Mouse (Mus musculus): ENCODE results near the gene Cln6. TPM values are rescaled to one million over a fixed set of nuclear protein-coding genes. Genes with fewer than 3 reads are reported as not detected.

Cln6 gene
- polyA plus RNA-seq, 1 experiment = 17.6 TPM

DNA sequence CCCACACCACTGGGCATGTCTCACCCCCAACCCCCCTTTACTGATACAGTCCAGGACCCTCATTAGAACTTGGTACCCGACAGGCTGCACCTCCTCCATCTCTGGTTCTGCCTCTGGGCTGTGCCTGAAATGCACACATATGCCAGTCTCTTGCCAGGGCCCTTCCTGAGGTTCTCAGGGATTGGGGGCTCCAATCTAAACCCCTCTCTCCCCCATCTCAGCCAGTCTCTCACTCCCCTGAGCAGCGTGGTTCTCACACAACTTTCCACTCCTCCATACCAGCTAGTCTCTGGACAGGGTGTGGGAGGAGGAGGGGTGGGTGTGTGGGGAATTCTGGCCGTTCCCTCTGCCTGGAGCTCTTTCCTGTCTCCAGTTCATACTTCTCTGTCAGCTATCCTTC is 974 bp upstream of the Cln6 start:
- H3K27me3 ChIP-seq (ENCODE audit: control insufficient read depth, insufficient read depth, low read length) = no peaks in the 10 kb centered on the region
- no peak for TF ChIP-seq CTCF (IDR thresholded peaks at IDR 0.05; ENCODE audit: borderline replicate concordance, insufficient read depth, low read depth, low read length)
- DNase-seq = no peak
- no peak overlapping the region for H3K4me3 ChIP-seq (replicated peaks; ENCODE audit: insufficient read depth, low read depth, low read length)
- 64% methylated on average over 3 of the region's 3 CpGs for WGBS
- H3K27ac ChIP-seq (ENCODE audit: insufficient read depth, low read length) = no peak overlapping the region
- H3K4me1 ChIP-seq (ENCODE audit: control insufficient read depth, insufficient read depth, low read length) = peaks cover 10% of the 10 kb centered on the region

DNA sequence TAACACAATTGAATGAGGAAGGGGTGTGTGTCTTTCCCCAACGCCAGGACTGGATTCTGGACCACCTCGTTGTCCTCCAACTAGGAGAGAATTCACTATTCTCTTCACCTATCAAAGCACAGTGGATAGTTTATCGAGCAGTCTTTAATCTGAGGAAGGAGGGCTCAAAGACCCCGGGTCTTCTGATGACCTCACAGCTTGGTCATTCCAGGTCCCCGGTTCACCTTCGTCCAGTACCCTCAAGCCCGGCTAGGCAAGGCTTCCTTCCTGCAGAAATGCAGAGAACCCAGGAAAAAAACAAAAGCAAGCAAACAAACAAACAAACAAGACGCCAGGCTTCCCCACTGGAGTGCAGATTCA is 459 bp upstream of the Cln6 start:
- Histone ChIP-seq H3K27ac (ENCODE audit: insufficient read depth, low read length) (no peak overlapping the region), H3K4me1 (ENCODE audit: control insufficient read depth, insufficient read depth, low read length) (peaks cover 10% of the 10 kb centered on the region), H3K27me3 (ENCODE audit: control insufficient read depth, insufficient read depth, low read length) (no peaks in the 10 kb centered on the region), H3K4me3 (replicated peaks; ENCODE audit: insufficient read depth, low read depth, low read length) (peak overlapping the region; percentile 92)
- TF ChIP-seq POLR2A (IDR thresholded peaks at IDR 0.05; ENCODE audit: borderline replicate concordance, insufficient read depth, low read length) = no peak
- TF ChIP-seq CTCF (IDR thresholded peaks at IDR 0.05; ENCODE audit: borderline replicate concordance, insufficient read depth, low read depth, low read length) = no peak
- 15% methylated on average over 8 of the region's 8 CpGs for WGBS
- no peak for DNase-seq

DNA sequence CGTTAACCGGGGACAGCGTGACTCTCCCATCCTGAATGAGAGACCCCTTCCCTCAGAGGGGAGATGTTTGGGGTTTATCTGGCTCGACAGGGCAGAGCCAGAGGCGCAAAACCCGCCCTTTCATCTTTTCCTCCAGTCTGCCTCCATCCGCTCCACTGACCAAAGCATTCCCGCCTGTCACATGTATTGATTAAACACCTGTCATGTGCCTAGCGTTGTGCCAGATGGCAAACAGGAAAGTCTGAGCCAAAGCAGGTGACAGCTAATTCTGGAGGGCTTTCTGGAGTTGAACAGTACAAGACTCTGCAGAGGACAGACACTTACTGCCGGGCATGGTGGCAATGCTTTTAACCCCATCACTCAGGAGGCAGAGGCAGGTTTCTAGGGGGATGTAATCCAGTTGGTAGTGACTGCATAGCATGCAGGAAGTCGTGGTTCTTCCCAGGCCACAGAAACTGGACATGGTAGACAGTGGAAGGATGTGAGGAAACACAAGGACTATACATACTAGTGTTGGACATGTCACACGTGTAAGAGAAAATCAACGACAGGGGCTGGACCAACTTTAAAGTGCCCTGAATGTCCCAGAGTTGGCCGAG is 686 bp downstream of the Cln6 start:
- TF ChIP-seq POLR2A (IDR thresholded peaks at IDR 0.05; ENCODE audit: borderline replicate concordance, insufficient read depth, low read length) (no peak), CTCF (IDR thresholded peaks at IDR 0.05; ENCODE audit: borderline replicate concordance, insufficient read depth, low read depth, low read length) (no peak)
- DNase-seq = peak in 1 of 2 experiments; percentile 56
- Histone ChIP-seq H3K4me3 (replicated peaks; ENCODE audit: insufficient read depth, low read depth, low read length) (peak overlapping the region; percentile 92), H3K27ac (ENCODE audit: insufficient read depth, low read length) (peak overlapping the region; percentile 75), H3K27me3 (ENCODE audit: control insufficient read depth, insufficient read depth, low read length) (no peaks in the 10 kb centered on the region), H3K4me1 (ENCODE audit: control insufficient read depth, insufficient read depth, low read length) (peaks cover 10% of the 10 kb centered on the region)
- WGBS = 7% methylated on average over 14 of the region's 14 CpGs

DNA sequence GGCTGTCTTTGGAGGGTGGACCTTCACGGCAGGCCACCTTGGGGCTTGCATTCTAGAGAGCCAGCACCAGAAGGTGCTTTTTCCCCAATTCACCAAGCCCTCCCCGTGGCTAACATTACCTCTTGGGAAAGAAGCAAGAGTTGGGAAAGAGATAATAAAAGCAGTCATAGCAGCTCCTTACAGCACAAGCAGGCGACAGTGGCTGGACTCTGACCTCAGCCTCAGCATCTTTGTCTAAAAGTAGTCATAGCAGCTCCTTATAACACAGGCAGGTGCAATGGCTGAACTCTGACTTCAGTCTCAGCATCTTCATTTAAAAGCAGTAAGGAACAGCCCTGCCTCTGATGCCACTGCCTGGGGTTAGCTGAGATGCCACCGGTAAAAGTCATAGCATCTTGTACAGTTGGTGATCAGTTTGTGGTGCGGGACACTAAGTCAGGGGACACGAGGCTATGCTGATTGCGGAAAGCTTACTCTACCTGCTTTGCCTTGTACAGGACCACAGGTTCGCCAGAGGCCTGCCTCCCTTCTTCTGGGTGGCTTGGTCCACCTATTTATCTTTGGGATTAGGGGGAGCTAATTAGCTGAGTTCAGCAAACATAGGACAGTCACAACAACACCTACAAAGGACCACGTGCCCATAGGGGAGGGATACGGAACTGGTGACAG is 4.9 kb downstream of the Cln6 start:
- H3K4me1 ChIP-seq (ENCODE audit: control insufficient read depth, insufficient read depth, low read length) = peaks cover 10% of the 10 kb centered on the region
- DNase-seq = no peak
- 90% methylated on average over 10 of the region's 10 CpGs for WGBS

DNA sequence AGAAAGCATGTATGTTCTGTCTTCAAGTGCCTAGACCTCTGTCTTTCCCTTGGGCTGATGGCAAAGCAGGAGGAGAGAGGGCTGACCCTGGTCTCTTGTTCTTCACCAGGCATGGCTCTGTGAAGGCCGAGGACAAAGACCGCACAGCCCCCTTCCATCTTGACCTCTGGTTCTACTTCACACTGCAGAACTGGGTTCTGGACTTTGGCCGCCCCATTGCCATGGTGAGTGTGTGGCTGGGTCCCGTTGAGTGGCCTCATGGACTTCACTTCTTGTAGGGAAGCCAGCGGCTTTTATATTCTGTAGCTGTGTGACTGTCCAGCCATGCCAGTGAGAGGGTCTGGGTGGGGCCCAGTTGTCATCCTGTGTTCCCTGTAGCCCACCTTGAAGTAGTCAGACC is 5.9 kb downstream of the Cln6 start:
- no peak for DNase-seq
- 91% methylated on average over 5 of the region's 5 CpGs for WGBS
- H3K27me3 ChIP-seq (ENCODE audit: control insufficient read depth, insufficient read depth, low read length) = no peaks in the 10 kb centered on the region
- H3K4me3 ChIP-seq (replicated peaks; ENCODE audit: insufficient read depth, low read depth, low read length) = no peak overlapping the region
- no peak overlapping the region for H3K27ac ChIP-seq (ENCODE audit: insufficient read depth, low read length)
- H3K4me1 ChIP-seq (ENCODE audit: control insufficient read depth, insufficient read depth, low read length) = peaks cover 7% of the 10 kb centered on the region
- TF ChIP-seq POLR2A (IDR thresholded peaks at IDR 0.05; ENCODE audit: borderline replicate concordance, insufficient read depth, low read length) (no peak), CTCF (IDR thresholded peaks at IDR 0.05; ENCODE audit: borderline replicate concordance, insufficient read depth, low read depth, low read length) (no peak)

More for the DNA sequence above, 4.9 kb downstream of the Cln6 start:
- Histone ChIP-seq H3K27ac (ENCODE audit: insufficient read depth, low read length) (no peak overlapping the region), H3K4me3 (replicated peaks; ENCODE audit: insufficient read depth, low read depth, low read length) (no peak overlapping the region), H3K27me3 (ENCODE audit: control insufficient read depth, insufficient read depth, low read length) (no peaks in the 10 kb centered on the region)
- no peak for TF ChIP-seq CTCF (IDR thresholded peaks at IDR 0.05; ENCODE audit: borderline replicate concordance, insufficient read depth, low read depth, low read length)
- no peak for TF ChIP-seq POLR2A (IDR thresholded peaks at IDR 0.05; ENCODE audit: borderline replicate concordance, insufficient read depth, low read length)

DNA sequence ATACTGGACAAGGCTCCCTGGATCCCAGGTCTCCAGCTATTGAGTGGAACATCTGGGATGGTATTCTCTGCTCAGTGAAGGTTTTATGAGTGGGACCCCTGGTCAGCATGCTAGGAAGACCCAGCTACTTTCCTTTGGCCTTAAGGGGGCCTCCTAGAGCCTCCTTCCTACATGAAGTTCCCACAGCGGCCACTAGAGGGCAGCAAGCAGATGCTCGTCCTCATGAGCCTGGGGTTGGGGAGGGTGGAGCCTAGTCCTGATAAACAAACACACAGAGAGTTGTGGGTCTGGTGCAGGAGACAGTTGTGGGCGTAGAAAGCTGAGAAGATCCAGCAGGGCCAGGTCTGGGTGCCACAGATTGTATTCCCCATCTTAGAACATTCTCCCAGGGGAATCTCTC is 9.1 kb downstream of the Cln6 start:
- H3K4me1 ChIP-seq (ENCODE audit: control insufficient read depth, insufficient read depth, low read length) = no peaks in the 10 kb centered on the region
- peak; percentile 76 to 89 for DNase-seq
- H3K4me3 ChIP-seq (replicated peaks; ENCODE audit: insufficient read depth, low read depth, low read length) = no peak overlapping the region
- TF ChIP-seq POLR2A (IDR thresholded peaks at IDR 0.05; ENCODE audit: borderline replicate concordance, insufficient read depth, low read length) (no peak), CTCF (IDR thresholded peaks at IDR 0.05; ENCODE audit: borderline replicate concordance, insufficient read depth, low read depth, low read length) (peak; percentile 97)
- H3K27ac ChIP-seq (ENCODE audit: insufficient read depth, low read length) = no peak overlapping the region
- no peaks in the 10 kb centered on the region for H3K27me3 ChIP-seq (ENCODE audit: control insufficient read depth, insufficient read depth, low read length)
- WGBS = 2% methylated on average over 3 of the region's 3 CpGs

DNA sequence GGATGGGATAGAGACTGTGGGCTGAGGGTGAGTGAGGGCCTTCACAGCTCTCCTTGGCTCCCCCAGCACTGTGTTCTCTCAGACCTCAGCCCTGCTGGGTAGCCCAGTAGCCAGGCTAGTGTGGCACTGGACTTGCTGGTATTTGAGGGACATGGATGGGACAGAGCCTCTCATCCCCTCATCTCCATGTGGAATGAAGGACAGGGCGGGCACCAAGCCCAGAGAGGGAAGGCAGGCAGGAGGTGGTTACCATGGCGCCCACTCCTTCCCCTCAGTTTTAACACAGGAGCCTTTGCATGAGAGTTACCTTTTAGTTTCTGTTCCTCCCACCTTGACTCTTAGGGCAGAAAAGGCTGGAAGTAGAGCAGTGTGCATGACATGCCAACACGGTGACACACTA is 10.1 kb downstream of the Cln6 start:
- Histone ChIP-seq H3K27me3 (ENCODE audit: control insufficient read depth, insufficient read depth, low read length) (no peaks in the 10 kb centered on the region), H3K4me3 (replicated peaks; ENCODE audit: insufficient read depth, low read depth, low read length) (no peak overlapping the region), H3K4me1 (ENCODE audit: control insufficient read depth, insufficient read depth, low read length) (no peaks in the 10 kb centered on the region), H3K27ac (ENCODE audit: insufficient read depth, low read length) (no peak overlapping the region)
- 84% methylated on average over 3 of the region's 3 CpGs for whole genome bisulfite sequencing
- DNase-seq = no peak
- TF ChIP-seq CTCF (IDR thresholded peaks at IDR 0.05; ENCODE audit: borderline replicate concordance, insufficient read depth, low read depth, low read length) (no peak), POLR2A (IDR thresholded peaks at IDR 0.05; ENCODE audit: borderline replicate concordance, insufficient read depth, low read length) (no peak)

DNA sequence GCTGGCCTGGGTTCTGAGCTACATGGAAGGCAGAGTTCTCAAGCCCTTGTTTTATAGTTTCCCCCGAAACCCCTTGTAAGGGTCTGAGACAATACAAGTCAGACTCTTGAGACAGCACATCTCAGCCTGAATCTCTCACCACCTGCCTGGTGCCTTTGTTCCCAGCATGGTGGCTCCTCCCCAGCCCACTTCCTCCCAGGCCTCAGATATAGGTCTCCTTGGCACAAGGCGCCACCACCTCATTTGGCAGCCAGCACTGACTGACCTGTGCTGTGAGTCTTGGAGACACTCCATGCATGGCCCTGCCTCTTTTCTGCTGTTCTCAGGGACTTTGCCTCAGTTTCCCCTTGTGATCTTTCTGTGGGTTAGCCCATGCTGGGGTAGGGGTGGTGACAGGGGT is 13.0 kb downstream of the Cln6 start:
- no peaks in the 10 kb centered on the region for H3K27me3 ChIP-seq (ENCODE audit: control insufficient read depth, insufficient read depth, low read length)
- H3K4me3 ChIP-seq (replicated peaks; ENCODE audit: insufficient read depth, low read depth, low read length) = no peak overlapping the region
- no peak overlapping the region for H3K27ac ChIP-seq (ENCODE audit: insufficient read depth, low read length)
- TF ChIP-seq POLR2A (IDR thresholded peaks at IDR 0.05; ENCODE audit: borderline replicate concordance, insufficient read depth, low read length) (no peak), CTCF (IDR thresholded peaks at IDR 0.05; ENCODE audit: borderline replicate concordance, insufficient read depth, low read depth, low read length) (no peak)
- whole genome bisulfite sequencing = 69% methylated on average over 2 of the region's 2 CpGs
- no peaks in the 10 kb centered on the region for H3K4me1 ChIP-seq (ENCODE audit: control insufficient read depth, insufficient read depth, low read length)
- no peak for DNase-seq

Data from cerebellum, adult 2 months (tissue).